In genomic region chr2:12256635-12257317, GRCm38 (mm10) we compare ENCODE assay signal across 20 mouse cellular contexts. TPM values are rescaled to one million over a fixed set of nuclear protein-coding genes. Genes with fewer than 3 reads are reported as not detected.
DNase-seq lines count a peak whose midpoint lies in the region; ATAC-seq and TF ChIP-seq lines count a peak whose summit lies in the region.
"Had no signal": no experiment of that assay in that cellular context is flagged by ENCODE, and none has a peak within 500 bp of the region (broad histone marks: within the 10 kb centered on the region; RNA-seq: fewer than 3 reads in every experiment).

No protein-coding gene starts in this region.

- intact Hi-C loops in left cerebral cortex, adult 2 months (cut with DNase I), result no loop called here

- no peak overlapping the region for H3K4me3 ChIP-seq in forebrain, embryonic 13.5 days
- no peak overlapping the region for H3K4me3 ChIP-seq in forebrain, embryonic 11.5 days (ENCODE audit: low read depth, low read length)
- H3K4me3 ChIP-seq in midbrain, embryonic 14.5 days (replicated peaks; ENCODE audit: low read depth, low read length), result no peak overlapping the region
- no peak overlapping the region for H3K4me3 ChIP-seq in midbrain, embryonic 11.5 days (ENCODE audit: low read depth, low read length)
- no peak overlapping the region for H3K4me3 ChIP-seq in midbrain, postnatal 0 days (ENCODE audit: low read depth, low read length)
- no peak overlapping the region for H3K4me3 ChIP-seq in left cerebral cortex, adult 2 months
- H3K4me3 ChIP-seq: embryonic facial prominence, embryonic 12.5 days; embryonic facial prominence, embryonic 15.5 days; heart, adult 2 months; hindbrain, embryonic 12.5 days; hindbrain, embryonic 15.5 days had no signal

- no peak overlapping the region; the same call in 1 of the 2 replicates for H3K27ac ChIP-seq in forebrain, embryonic 13.5 days
- no peak overlapping the region for H3K27ac ChIP-seq in forebrain, embryonic 11.5 days (ENCODE audit: low read depth, low read length)
- no peak overlapping the region for H3K27ac ChIP-seq in midbrain, embryonic 14.5 days (replicated peaks; ENCODE audit: low read depth, low read length)
- H3K27ac ChIP-seq in midbrain, embryonic 11.5 days (ENCODE audit: low read depth, low read length), result no peak overlapping the region
- no peak overlapping the region for H3K27ac ChIP-seq in midbrain, postnatal 0 days (ENCODE audit: low read depth, low read length)
- H3K27ac ChIP-seq in left cerebral cortex, adult 2 months, result no peak overlapping the region
- H3K27ac ChIP-seq: embryonic facial prominence, embryonic 12.5 days; embryonic facial prominence, embryonic 15.5 days; heart, adult 2 months; hindbrain, embryonic 12.5 days; hindbrain, embryonic 15.5 days had no signal

- ATAC-seq in forebrain, embryonic 13.5 days, result peak; percentile 74
- no peak for ATAC-seq in forebrain, embryonic 11.5 days (replicated peaks; ENCODE audit: low FRiP score)
- 0 out of 2 replicates have a peak, but pooled peaks have one; percentile 55 for ATAC-seq in midbrain, embryonic 14.5 days (ENCODE audit: low FRiP score, low TSS enrichment)
- no peak for ATAC-seq in midbrain, embryonic 11.5 days (ENCODE audit: low FRiP score)
- 0 out of 2 replicates have a peak, but pooled peaks have one; percentile 31 for ATAC-seq in midbrain, postnatal 0 days (ENCODE audit: low FRiP score)
- ATAC-seq: activated CD4-positive, CD25-positive, alpha-beta regulatory T cell, adult 4 months had no signal

- WGBS in forebrain, embryonic 13.5 days, result 81% methylated on average over 2 of the region's 2 CpGs
- WGBS in forebrain, embryonic 11.5 days, result 89% methylated on average over 2 of the region's 2 CpGs
- 76% methylated on average over 2 of the region's 2 CpGs for WGBS in midbrain, embryonic 14.5 days
- WGBS in midbrain, embryonic 11.5 days, result 93% methylated on average over 2 of the region's 2 CpGs
- WGBS in midbrain, postnatal 0 days, result 70% methylated on average over 2 of the region's 2 CpGs

- no peaks in the 10 kb centered on the region for H3K4me1 ChIP-seq in forebrain, embryonic 13.5 days
- no peaks in the 10 kb centered on the region for H3K4me1 ChIP-seq in forebrain, embryonic 11.5 days (replicated peaks; ENCODE audit: control insufficient read depth, insufficient read depth, low read length)
- H3K4me1 ChIP-seq in midbrain, embryonic 14.5 days (ENCODE audit: control insufficient read depth, insufficient read depth, low read length), result no peaks in the 10 kb centered on the region
- H3K4me1 ChIP-seq in midbrain, embryonic 11.5 days (ENCODE audit: control insufficient read depth, insufficient read depth, low read length), result no peaks in the 10 kb centered on the region
- no peaks in the 10 kb centered on the region for H3K4me1 ChIP-seq in midbrain, postnatal 0 days (ENCODE audit: insufficient read depth, low read length)
- H3K4me1 ChIP-seq: embryonic facial prominence, embryonic 12.5 days; embryonic facial prominence, embryonic 15.5 days; hindbrain, embryonic 12.5 days; hindbrain, embryonic 15.5 days had no signal

- no peak for TF ChIP-seq CTCF in brain, embryonic 14.5 days (IDR thresholded peaks at IDR 0.05; ENCODE audit: borderline replicate concordance, extremely low read depth, insufficient read depth, insufficient read length)
- no peak for TF ChIP-seq CTCF in midbrain, postnatal 0 days (IDR thresholded peaks at IDR 0.05)
- no peak for TF ChIP-seq CTCF in left cerebral cortex, adult 2 months (IDR thresholded peaks at IDR 0.05)

- H3K4me2 ChIP-seq in forebrain, embryonic 13.5 days, result no peak overlapping the region
- H3K4me2 ChIP-seq in forebrain, embryonic 11.5 days (ENCODE audit: low read depth, low read length, severe bottlenecking), result no peak overlapping the region
- H3K4me2 ChIP-seq in midbrain, embryonic 14.5 days (ENCODE audit: low read length), result no peak overlapping the region
- no peak overlapping the region for H3K4me2 ChIP-seq in midbrain, embryonic 11.5 days
- H3K4me2 ChIP-seq in midbrain, postnatal 0 days (ENCODE audit: low read depth, low read length, poor library complexity, severe bottlenecking), result no peak overlapping the region
- H3K4me2 ChIP-seq: embryonic facial prominence, embryonic 12.5 days; embryonic facial prominence, embryonic 15.5 days; heart, embryonic 11.5 days; hindbrain, embryonic 12.5 days; hindbrain, embryonic 15.5 days had no signal

- TF ChIP-seq POLR2A in brain, embryonic 14.5 days (IDR thresholded peaks at IDR 0.05; ENCODE audit: borderline replicate concordance, extremely low read depth, insufficient read depth, insufficient read length, poor library complexity, severe bottlenecking), result no peak

- DNase-seq in forebrain, embryonic 11.5 days (ENCODE audit: low spot score), result no peak
- peak; percentile 24 for DNase-seq in midbrain, embryonic 14.5 days
- no peak for DNase-seq in midbrain, embryonic 11.5 days (ENCODE audit: low spot score, missing footprints)
- peak; percentile 42 for DNase-seq in brain, embryonic 14.5 days (ENCODE audit: low read depth)
- DNase-seq in midbrain, postnatal 0 days (ENCODE audit: low spot score), result no peak
- DNase-seq in left cerebral cortex, adult 2 months (ENCODE audit: extremely low spot score in 1 of 2, low spot score in 2 of 2), result no peak
- DNase-seq: adrenal gland, postnatal 25 days; cerebellum, adult 2 months; cerebellum, adult 9-11 months; cerebellum, postnatal 25 days; gastrocnemius, postnatal 10 days; gastrocnemius, postnatal 36 days; heart, adult 2 months had no signal

- H3K9me3 ChIP-seq in forebrain, embryonic 13.5 days (replicated peaks), result no peaks in the 10 kb centered on the region
- H3K9me3 ChIP-seq in forebrain, embryonic 11.5 days (ENCODE audit: control insufficient read depth, low read length), result no peaks in the 10 kb centered on the region
- no peaks in the 10 kb centered on the region for H3K9me3 ChIP-seq in midbrain, embryonic 14.5 days (ENCODE audit: control insufficient read depth, low read length)
- no peaks in the 10 kb centered on the region for H3K9me3 ChIP-seq in midbrain, embryonic 11.5 days (ENCODE audit: control insufficient read depth, low read length)
- H3K9me3 ChIP-seq in midbrain, postnatal 0 days (ENCODE audit: low read length), result no peaks in the 10 kb centered on the region
- H3K9me3 ChIP-seq: embryonic facial prominence, embryonic 12.5 days; embryonic facial prominence, embryonic 15.5 days; hindbrain, embryonic 12.5 days; hindbrain, embryonic 15.5 days had no signal

- H3K36me3 ChIP-seq in forebrain, embryonic 13.5 days (ENCODE audit: poor library complexity, severe bottlenecking), result no peaks in the 10 kb centered on the region
- H3K36me3 ChIP-seq in forebrain, embryonic 11.5 days (ENCODE audit: control insufficient read depth, insufficient read depth, low read length), result no peaks in the 10 kb centered on the region
- H3K36me3 ChIP-seq in midbrain, embryonic 14.5 days (ENCODE audit: control insufficient read depth, insufficient read depth, low read length), result no peaks in the 10 kb centered on the region
- no peaks in the 10 kb centered on the region for H3K36me3 ChIP-seq in midbrain, embryonic 11.5 days (ENCODE audit: control insufficient read depth, insufficient read depth, low read length)
- H3K36me3 ChIP-seq in midbrain, postnatal 0 days (ENCODE audit: insufficient read depth, low read length), result no peaks in the 10 kb centered on the region
- H3K36me3 ChIP-seq: embryonic facial prominence, embryonic 12.5 days; hindbrain, embryonic 12.5 days; hindbrain, embryonic 15.5 days had no signal

- no peaks in the 10 kb centered on the region for H3K27me3 ChIP-seq in forebrain, embryonic 13.5 days
- H3K27me3 ChIP-seq in forebrain, embryonic 11.5 days (ENCODE audit: control insufficient read depth, insufficient read depth, low read length), result no peaks in the 10 kb centered on the region
- H3K27me3 ChIP-seq in midbrain, embryonic 14.5 days (ENCODE audit: control insufficient read depth, insufficient read depth, low read length), result no peaks in the 10 kb centered on the region
- H3K27me3 ChIP-seq in midbrain, embryonic 11.5 days (ENCODE audit: control insufficient read depth, insufficient read depth, low read length), result no peaks in the 10 kb centered on the region
- no peaks in the 10 kb centered on the region for H3K27me3 ChIP-seq in midbrain, postnatal 0 days (ENCODE audit: insufficient read depth, low read length)
- H3K27me3 ChIP-seq: embryonic facial prominence, embryonic 12.5 days; embryonic facial prominence, embryonic 15.5 days; hindbrain, embryonic 12.5 days; hindbrain, embryonic 15.5 days had no signal

- no peak overlapping the region for H3K9ac ChIP-seq in forebrain, embryonic 13.5 days
- no peak overlapping the region for H3K9ac ChIP-seq in forebrain, embryonic 11.5 days (ENCODE audit: low read length)
- H3K9ac ChIP-seq in midbrain, embryonic 14.5 days (replicated peaks; ENCODE audit: low read length), result no peak overlapping the region
- no peak overlapping the region for H3K9ac ChIP-seq in midbrain, embryonic 11.5 days (ENCODE audit: low read length)
- H3K9ac ChIP-seq in midbrain, postnatal 0 days (replicated peaks; ENCODE audit: low read length, poor library complexity, severe bottlenecking), result no peak overlapping the region
- H3K9ac ChIP-seq: embryonic facial prominence, embryonic 12.5 days; embryonic facial prominence, embryonic 15.5 days; hindbrain, embryonic 12.5 days; hindbrain, embryonic 15.5 days had no signal

RNA-seq across cellular contexts. Expression of gene Itga8, which starts 44.9 kb away (rescaled TPM):
- polyA plus RNA-seq in forebrain, embryonic 13.5 days (2015; fragmentation: Nextera tagmentation; extraction: Ambion mirVana), result 1.7 and 2.0 TPM in 2 replicates
- 4.2 and 4.6 TPM in 2 replicates for polyA plus RNA-seq in forebrain, embryonic 11.5 days (2014; fragmentation: Nextera tagmentation; extraction: Ambion mirVana)
- 0.86 and 2.1 TPM in 2 replicates for polyA plus RNA-seq in midbrain, embryonic 14.5 days (2014; fragmentation: Nextera tagmentation; extraction: Ambion mirVana)
- 2.9 and 3.4 TPM in 2 replicates for polyA plus RNA-seq in midbrain, embryonic 11.5 days (2014; fragmentation: Nextera tagmentation; extraction: Ambion mirVana)
- 1.9 and 3.1 TPM in 2 replicates for polyA plus RNA-seq in brain, embryonic 14.5 days (2012; rRNA removed)
- total RNA-seq in midbrain, postnatal 0 days (2014; rRNA removed), result 3.6 and 5.4 TPM in 2 replicates
- polyA plus RNA-seq in midbrain, postnatal 0 days (2015; fragmentation: Nextera tagmentation; extraction: Ambion mirVana), result 1.3 and 1.4 TPM in 2 replicates
- 10 to 100 TPM in 1 of 2 experiments, 1 to 10 TPM in 1; 9.6 to 10.7 TPM for total RNA-seq in left cerebral cortex, adult 2 months (2021)
- polyA plus RNA-seq: activated CD4-positive, CD25-positive, alpha-beta regulatory T cell, adult 4 months had no signal

Comparison
In these comparisons a context has a peak if more than half of its experiments do, and no peak if none do; other contexts are left out.
1. ATAC-seq: peak in forebrain, embryonic 13.5 days (single experiment), midbrain, embryonic 14.5 days (single experiment) and midbrain, postnatal 0 days (single experiment); none in forebrain, embryonic 11.5 days (single experiment) and midbrain, embryonic 11.5 days (single experiment).
2. DNase-seq: peak in midbrain, embryonic 14.5 days (single experiment) and brain, embryonic 14.5 days (single experiment); none in forebrain, embryonic 11.5 days (single experiment), midbrain, embryonic 11.5 days (single experiment), midbrain, postnatal 0 days (single experiment) and left cerebral cortex, adult 2 months (0 of 2).